Mouse (Mus musculus) common myeloid progenitor, adult 5-6 weeks (primary cell): Measurements from ENCODE around the gene Fsd1. TPM values are rescaled to one million over a fixed set of nuclear protein-coding genes. Genes with fewer than 3 reads are reported as not detected.

Source experiments
- ATAC-seq: replicated peaks from 2 replicates; pipeline ENCODE4 v1.8.0; 2016; ENCODE audit warnings: low read depth, mild to moderate bottlenecking, moderate TSS enrichment, inconsistent platforms; ENCODE audit not compliant: poor library complexity, severe bottlenecking
- total RNA-seq: library from RNA; stranded (forward); fragments of 200-1000, 187-1606 nt; gene quantifications from 2 replicates; pipeline ENCODE4 v1.2.3, GENCODE M21; 2017

The Fsd1 gene
- total RNA-seq, 1 experiment from 2014 or later, result not detected

- no peak for ATAC-seq
Observed at GRCm38 (mm10) chr17:55960791-55961190, 25.5 kb upstream of the Fsd1 start.

- ATAC-seq, result no peak
Observed at GRCm38 (mm10) chr17:55961631-55962030, 24.7 kb upstream of the Fsd1 start.

- ATAC-seq, result peak; percentile 19
Observed at GRCm38 (mm10) chr17:55963171-55963570, 23.1 kb upstream of the Fsd1 start.

- ATAC-seq, result no peak
Observed at GRCm38 (mm10) chr17:55964496-55964895, 21.8 kb upstream of the Fsd1 start.

- no peak for ATAC-seq
Observed at GRCm38 (mm10) chr17:55964996-55965395, 21.3 kb upstream of the Fsd1 start.

- ATAC-seq, result no peak
Observed at GRCm38 (mm10) chr17:55967186-55967585, 19.1 kb upstream of the Fsd1 start.

- ATAC-seq, result no peak
Observed at GRCm38 (mm10) chr17:55968210-55968609, 18.1 kb upstream of the Fsd1 start.

- ATAC-seq, result no peak
Observed at GRCm38 (mm10) chr17:55969560-55969959, 16.7 kb upstream of the Fsd1 start.

GRCm38 (mm10) chr17:55969966-55970891, 16.1 kb upstream of the Fsd1 start, which contains the start of gene Shd:
Gene Shd, plus strand, starts transcription at chr17:55970467.
- ATAC-seq, result peak; percentile 39

GRCm38 (mm10) chr17:55971453-55971852, 14.9 kb upstream of the Fsd1 start:
- ATAC-seq, result no peak

- peak; percentile 99 for ATAC-seq
Observed at GRCm38 (mm10) chr17:55976255-55976862, 9.9 kb upstream of the Fsd1 start.

- ATAC-seq, result no peak
Observed at GRCm38 (mm10) chr17:55977301-55977700, 9.0 kb upstream of the Fsd1 start.

GRCm38 (mm10) chr17:55990278-55990898, 4.1 kb downstream of the Fsd1 start:
- ATAC-seq, result no peak

- no peak for ATAC-seq
Observed at GRCm38 (mm10) chr17:55996007-55996406, 9.7 kb downstream of the Fsd1 start.

- peak; percentile 33 for ATAC-seq
Observed at GRCm38 (mm10) chr17:55999794-56000499, 13.6 kb downstream of the Fsd1 start.

- ATAC-seq, result no peak
Observed at GRCm38 (mm10) chr17:56003000-56003399, 16.7 kb downstream of the Fsd1 start.

GRCm38 (mm10) chr17:56005415-56006061, 19.2 kb downstream of the Fsd1 start, which contains the start of the genes Stap2 and Mpnd:
Gene Stap2, minus strand, starts transcription at chr17:56005584.
Gene Mpnd, plus strand, starts transcription at chr17:56005711.
- ATAC-seq, result no peak

- ATAC-seq, result no peak
Observed at GRCm38 (mm10) chr17:56006956-56007355, 20.6 kb downstream of the Fsd1 start.

- ATAC-seq, result no peak
Observed at GRCm38 (mm10) chr17:56007444-56008355, 21.4 kb downstream of the Fsd1 start.
